Mouse (Mus musculus) embryonic fibroblast, embryonic 13.5 days (primary cell): ENCODE measurements at regions not wholly inside any gene's neighbourhood (a gene's known extent, or its start where the extent isn't known, plus 50 kb on each side); places are given as distances from the start of the nearest gene placed in this dataset.

ENCODE experiments used
- CTCF ChIP-seq: IDR thresholded peaks from 2 replicates; pipeline ENCODE4 v1.5.1; 2011; ENCODE audit warnings: mild to moderate bottlenecking, control low read depth, low read length, moderate library complexity, borderline replicate concordance; ENCODE audit not compliant: insufficient read depth
- POLR2A ChIP-seq: IDR thresholded peaks from 2 replicates; pipeline ENCODE4 v1.6.1; 2011; ENCODE audit warnings: low read depth, mild to moderate bottlenecking, control low read depth, low read length, moderate library complexity

GRCm38 (mm10) chr13:34464221-34464620 lies 119.2 kb upstream of the Slc22a23 start:
- TF ChIP-seq POLR2A (no peak), CTCF (no peak)
